In the genomic region with DNA sequence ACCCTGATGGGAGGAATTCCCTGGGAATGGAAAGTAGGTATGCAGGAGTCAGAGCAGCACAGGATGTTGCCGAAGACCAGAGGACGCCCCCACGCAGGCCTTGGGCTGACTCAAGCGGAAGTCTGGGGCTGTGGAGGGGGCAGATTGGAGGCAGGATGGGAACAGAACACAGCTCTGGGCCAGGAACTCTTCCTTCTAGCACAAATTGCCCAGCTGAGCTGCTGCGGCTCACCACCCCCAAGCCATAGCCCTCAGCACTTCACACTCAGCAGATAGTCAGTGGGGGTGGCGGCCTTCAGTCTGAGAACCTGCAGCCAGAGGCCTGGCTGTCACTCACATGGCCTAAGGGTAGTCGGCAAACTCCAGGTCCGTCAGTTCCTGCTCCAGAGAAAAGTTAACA, we compare ENCODE assay signal across 11 mouse cellular contexts. TPM values are rescaled to one million over a fixed set of nuclear protein-coding genes. Genes with fewer than 3 reads are reported as not detected.
A peak's percentile ranks its signal among the peaks of the same experiment; 100 is the strongest.
DNase-seq lines count a peak whose midpoint lies in the region; ATAC-seq lines count a peak whose summit lies in the region.
"Had no signal": no experiment of that assay in that cellular context is flagged by ENCODE, and none has a peak within 500 bp of the region (broad histone marks: within the 10 kb centered on the region; RNA-seq: fewer than 3 reads in every experiment).

No protein-coding gene starts in this region.

- DNase-seq in embryonic facial prominence, embryonic 10.5 days (ENCODE audit: low spot score), result no peak
- no peak for DNase-seq in lung, postnatal 25 days (ENCODE audit: low spot score)
- DNase-seq in naive thymus-derived CD4-positive, alpha-beta T cell, adult 2 months (ENCODE audit: low read depth), result peak; percentile 45
- no peak for DNase-seq in kidney, postnatal 10 days

- no peak overlapping the region for H3K9ac ChIP-seq in embryonic facial prominence, embryonic 15.5 days
- no peak overlapping the region for H3K9ac ChIP-seq in lung, embryonic 16.5 days (ENCODE audit: low read length)
- H3K9ac ChIP-seq in heart, embryonic 15.5 days, result no peak overlapping the region
- H3K9ac ChIP-seq: hindbrain, embryonic 15.5 days; neural tube, embryonic 13.5 days; stomach, embryonic 15.5 days had no signal

- no peak overlapping the region for H3K4me2 ChIP-seq in embryonic facial prominence, embryonic 15.5 days (replicated peaks)
- H3K4me2 ChIP-seq in lung, embryonic 16.5 days (ENCODE audit: low read depth, low read length), result no peak overlapping the region
- 0 out of 2 replicates have a peak overlapping the region, but pooled peaks have one; percentile 17 for H3K4me2 ChIP-seq in heart, embryonic 15.5 days
- H3K4me2 ChIP-seq: hindbrain, embryonic 15.5 days; neural tube, embryonic 13.5 days; stomach, embryonic 15.5 days had no signal

- no peak overlapping the region for H3K27ac ChIP-seq in embryonic facial prominence, embryonic 15.5 days (replicated peaks)
- H3K27ac ChIP-seq in embryonic facial prominence, embryonic 10.5 days (replicated peaks), result no peak overlapping the region
- no peak overlapping the region for H3K27ac ChIP-seq in lung, embryonic 16.5 days (ENCODE audit: low read length)
- H3K27ac ChIP-seq in heart, embryonic 15.5 days, result peak overlapping the region; percentile 77
- H3K27ac ChIP-seq: hindbrain, embryonic 15.5 days; neural tube, embryonic 13.5 days; stomach, embryonic 15.5 days had no signal

- WGBS in embryonic facial prominence, embryonic 15.5 days, result 47% methylated on average over 8 of the region's 8 CpGs
- 53% methylated on average over 8 of the region's 8 CpGs for WGBS in embryonic facial prominence, embryonic 10.5 days
- 37% methylated on average over 8 of the region's 8 CpGs for WGBS in lung, embryonic 16.5 days
- 19% methylated on average over 8 of the region's 8 CpGs for WGBS in heart, embryonic 15.5 days

- ATAC-seq in embryonic facial prominence, embryonic 15.5 days (ENCODE audit: insufficient number of reproducible peaks, low FRiP score, low TSS enrichment, low read depth), result peak; percentile 49; the same call in 1 of the 2 replicates
- ATAC-seq in lung, embryonic 16.5 days (ENCODE audit: low read depth), result peak; percentile 48; the same call in 1 of the 2 replicates
- ATAC-seq in heart, embryonic 15.5 days (replicated peaks; ENCODE audit: insufficient number of reproducible peaks, insufficient read depth, low FRiP score, low read depth), result peak; percentile 60
- no peak for ATAC-seq in megakaryocyte-erythroid progenitor cell, adult 5-6 weeks (replicated peaks; ENCODE audit: low FRiP score, low TSS enrichment, poor library complexity, severe bottlenecking)

- H3K4me1 ChIP-seq in embryonic facial prominence, embryonic 15.5 days, result peaks cover 7% of the 10 kb centered on the region; the same call in 1 of the 2 replicates
- H3K4me1 ChIP-seq in embryonic facial prominence, embryonic 10.5 days, result peaks cover 31% of the 10 kb centered on the region
- H3K4me1 ChIP-seq in lung, embryonic 16.5 days (replicated peaks; ENCODE audit: control insufficient read depth, insufficient read depth, low read length), result peaks cover 6% of the 10 kb centered on the region
- peaks cover 40% of the 10 kb centered on the region for H3K4me1 ChIP-seq in heart, embryonic 15.5 days (replicated peaks)

- H3K4me3 ChIP-seq in embryonic facial prominence, embryonic 15.5 days (replicated peaks), result no peak overlapping the region
- no peak overlapping the region for H3K4me3 ChIP-seq in embryonic facial prominence, embryonic 10.5 days
- H3K4me3 ChIP-seq in lung, embryonic 16.5 days (ENCODE audit: low read length), result no peak overlapping the region
- no peak overlapping the region for H3K4me3 ChIP-seq in heart, embryonic 15.5 days
- H3K4me3 ChIP-seq: hindbrain, embryonic 15.5 days; neural tube, embryonic 13.5 days; stomach, embryonic 15.5 days had no signal

- no peaks in the 10 kb centered on the region for H3K36me3 ChIP-seq in embryonic facial prominence, embryonic 15.5 days
- H3K36me3 ChIP-seq in embryonic facial prominence, embryonic 10.5 days (replicated peaks), result no peaks in the 10 kb centered on the region
- H3K36me3 ChIP-seq in lung, embryonic 16.5 days (ENCODE audit: control insufficient read depth, insufficient read depth, low read length), result no peaks in the 10 kb centered on the region
- no peaks in the 10 kb centered on the region for H3K36me3 ChIP-seq in heart, embryonic 15.5 days
- H3K36me3 ChIP-seq: hindbrain, embryonic 15.5 days; neural tube, embryonic 13.5 days; stomach, embryonic 15.5 days had no signal

- no peaks in the 10 kb centered on the region for H3K9me3 ChIP-seq in embryonic facial prominence, embryonic 15.5 days (replicated peaks)
- H3K9me3 ChIP-seq in embryonic facial prominence, embryonic 10.5 days, result no peaks in the 10 kb centered on the region
- H3K9me3 ChIP-seq in lung, embryonic 16.5 days (ENCODE audit: control insufficient read depth, low read length), result no peaks in the 10 kb centered on the region
- H3K9me3 ChIP-seq in heart, embryonic 15.5 days (replicated peaks), result no peaks in the 10 kb centered on the region
- H3K9me3 ChIP-seq: hindbrain, embryonic 15.5 days; neural tube, embryonic 13.5 days; stomach, embryonic 15.5 days had no signal

- no peaks in the 10 kb centered on the region for H3K27me3 ChIP-seq in embryonic facial prominence, embryonic 15.5 days
- no peaks in the 10 kb centered on the region for H3K27me3 ChIP-seq in embryonic facial prominence, embryonic 10.5 days (replicated peaks; ENCODE audit: low read depth, poor library complexity, severe bottlenecking)
- no peaks in the 10 kb centered on the region for H3K27me3 ChIP-seq in lung, embryonic 16.5 days (ENCODE audit: control insufficient read depth, insufficient read depth, low read depth, low read length)
- H3K27me3 ChIP-seq in heart, embryonic 15.5 days, result no peaks in the 10 kb centered on the region
- H3K27me3 ChIP-seq: hindbrain, embryonic 15.5 days; stomach, embryonic 15.5 days had no signal

RNA-seq across cellular contexts. Expression of a gene that starts 21.4 kb away (rescaled TPM):
- 3.1 and 4.0 TPM in 2 replicates for polyA plus RNA-seq in embryonic facial prominence, embryonic 15.5 days (2015; fragmentation: Nextera tagmentation; extraction: Ambion mirVana)
- polyA plus RNA-seq in embryonic facial prominence, embryonic 10.5 days (2016; fragmentation: Nextera tagmentation; extraction: Ambion mirVana), result 6.9 and 7.8 TPM in 2 replicates
- 6.9 TPM in 2 replicates for polyA plus RNA-seq in lung, embryonic 16.5 days (2015; fragmentation: Nextera tagmentation; extraction: Ambion mirVana)
- 7.4 and 10.4 TPM in 2 replicates for polyA plus RNA-seq in heart, embryonic 15.5 days (2015; fragmentation: Nextera tagmentation; extraction: Ambion mirVana)
- 1.6 and 2.9 TPM in 2 replicates for total RNA-seq in megakaryocyte-erythroid progenitor cell, adult 5-6 weeks (2014; fragmentation: Nextera tagmentation)
- total RNA-seq in megakaryocyte-erythroid progenitor cell, adult 5-6 weeks (2017), result 5.4 and 12.3 TPM in 2 replicates
